Mouse (Mus musculus) ovary, postnatal 10 days (tissue): ENCODE data around the gene Hs3st1.

Source experiments
- DNase-seq: peaks from one replicate; pipeline ENCODE4 v3.0.0; 2022; ENCODE audit warnings: low spot score

Gene Hs3st1

GRCm38 (mm10) chr5:39643260-39643923 is 111.9 kb downstream of the Hs3st1 start:
- no peak for DNase-seq

GRCm38 (mm10) chr5:39642222-39642770 is 113.0 kb downstream of the Hs3st1 start:
- no peak for DNase-seq

DNA sequence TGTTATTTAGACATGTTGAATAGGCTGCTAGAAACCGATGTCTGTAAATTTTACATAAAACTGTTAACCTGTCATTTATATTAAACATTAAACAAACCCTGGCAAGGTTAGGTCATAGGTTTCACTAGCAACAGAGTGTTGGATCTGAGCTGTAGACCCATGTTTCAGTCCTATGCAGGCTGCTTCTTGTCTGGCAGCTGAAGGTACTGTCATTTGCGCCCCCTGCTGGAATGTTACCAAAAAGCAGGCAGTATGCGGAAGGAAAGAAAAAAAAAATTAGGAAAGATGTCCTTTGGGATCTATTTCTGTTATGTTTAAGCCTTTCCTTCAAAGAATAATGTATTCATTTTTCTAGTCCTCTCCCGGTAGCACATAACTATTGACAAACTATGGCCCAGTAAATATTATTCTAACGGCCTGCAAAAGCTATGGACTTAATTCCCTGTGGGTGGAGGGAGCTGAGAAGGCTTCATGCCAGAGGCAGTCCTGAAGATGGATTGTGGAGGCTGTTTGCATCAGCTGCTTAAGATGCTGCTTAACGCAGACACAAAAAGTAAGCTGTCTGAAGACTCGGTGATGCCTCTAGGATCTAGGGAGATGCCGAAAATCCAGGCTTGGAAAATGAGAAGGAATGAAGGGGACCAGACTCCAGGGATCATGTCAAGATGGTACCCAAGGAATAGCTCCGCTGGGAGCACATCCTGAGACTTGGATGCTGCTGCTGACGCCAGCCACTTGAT is 115.7 kb downstream of the Hs3st1 start:
- no peak for DNase-seq

GRCm38 (mm10) chr5:39638926-39639325 is 116.3 kb downstream of the Hs3st1 start:
- DNase-seq, result no peak

GRCm38 (mm10) chr5:39637874-39638273 is 117.4 kb downstream of the Hs3st1 start:
- no peak for DNase-seq

- no peak for DNase-seq
Observed at GRCm38 (mm10) chr5:39636090-39636489, 119.2 kb downstream of the Hs3st1 start.

GRCm38 (mm10) chr5:39634300-39635047 is 120.8 kb downstream of the Hs3st1 start:
- DNase-seq, result no peak

- DNase-seq, result no peak
Observed at GRCm38 (mm10) chr5:39633206-39633605, 122.1 kb downstream of the Hs3st1 start.

- no peak for DNase-seq
Observed at GRCm38 (mm10) chr5:39630841-39631240, 124.4 kb downstream of the Hs3st1 start.

- no peak for DNase-seq
Observed at GRCm38 (mm10) chr5:39625037-39625473, 130.2 kb downstream of the Hs3st1 start.

GRCm38 (mm10) chr5:39624218-39624590 is 131.1 kb downstream of the Hs3st1 start:
- DNase-seq, result no peak

DNA sequence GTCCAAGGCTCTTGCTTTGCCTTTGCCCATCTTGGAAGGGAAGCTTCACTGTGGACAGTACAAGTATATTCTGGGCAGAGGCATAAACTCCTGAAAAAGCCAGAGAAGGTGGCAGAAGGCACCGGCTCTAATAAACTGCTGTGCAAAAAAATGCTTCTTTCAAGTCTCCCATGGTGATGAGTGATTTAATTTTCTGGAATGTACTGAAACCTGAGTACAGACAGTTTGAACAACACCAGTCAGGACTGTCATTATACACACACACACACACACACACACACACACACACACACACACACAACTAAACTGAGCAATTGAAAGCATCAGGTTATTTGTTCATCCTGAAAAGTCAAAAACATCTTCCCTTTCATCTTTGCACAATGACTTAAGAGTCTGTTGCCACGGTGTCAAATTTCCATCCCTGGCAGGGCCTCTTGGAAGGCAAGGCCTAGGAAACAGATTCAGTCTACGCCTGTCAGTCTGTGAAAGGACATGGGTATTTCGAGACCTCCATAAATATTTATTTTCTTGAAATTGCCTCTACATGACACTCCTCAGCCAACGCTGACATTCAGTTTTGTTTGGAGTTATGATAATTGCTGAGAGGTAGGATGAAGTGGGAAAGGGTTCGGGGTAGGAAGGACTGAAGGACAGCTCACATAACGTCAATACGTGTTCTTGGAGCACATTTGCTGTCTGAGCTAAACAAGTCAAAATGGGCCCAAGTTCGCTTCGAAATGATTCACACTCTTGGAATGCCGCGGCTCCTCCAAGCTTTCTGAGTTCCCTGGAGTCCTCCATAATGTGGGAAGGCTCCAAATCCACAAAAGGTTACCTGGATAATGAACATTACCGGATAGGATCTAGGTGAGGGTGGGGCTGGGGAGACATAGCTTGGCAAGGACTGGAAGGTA is 131.7 kb downstream of the Hs3st1 start:
- no peak for DNase-seq

DNA sequence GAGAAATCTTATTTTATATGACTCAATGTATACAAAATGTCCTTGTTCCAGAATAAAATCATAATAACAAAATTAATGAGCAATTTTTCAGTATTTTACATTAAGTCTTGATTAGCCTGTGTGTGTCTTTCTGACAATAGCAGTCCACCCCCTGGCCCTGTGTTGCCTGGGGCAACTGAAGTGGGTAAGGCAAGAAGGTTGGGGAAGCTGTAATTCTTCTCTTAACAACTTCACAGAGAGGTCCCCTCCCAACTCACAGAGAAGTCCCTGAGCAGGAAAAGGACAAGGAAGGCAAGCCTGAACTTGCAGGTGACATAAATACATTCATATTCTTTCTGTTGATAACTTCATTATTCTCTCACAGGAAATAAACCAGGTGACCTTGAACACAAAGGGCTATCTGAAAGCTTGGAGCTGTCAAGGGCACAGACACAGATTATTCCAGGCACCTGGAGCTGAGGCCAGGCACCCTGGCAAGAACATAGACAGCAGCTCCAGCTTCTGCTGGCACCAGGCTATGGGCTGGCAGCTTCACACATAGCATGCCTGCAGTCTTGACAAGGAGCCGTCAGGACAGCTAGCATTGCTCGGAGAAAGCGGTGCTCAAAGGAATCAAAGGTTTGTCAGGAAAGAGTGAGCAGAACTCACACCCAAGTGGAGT is 134.9 kb downstream of the Hs3st1 start:
- DNase-seq, result no peak

DNA sequence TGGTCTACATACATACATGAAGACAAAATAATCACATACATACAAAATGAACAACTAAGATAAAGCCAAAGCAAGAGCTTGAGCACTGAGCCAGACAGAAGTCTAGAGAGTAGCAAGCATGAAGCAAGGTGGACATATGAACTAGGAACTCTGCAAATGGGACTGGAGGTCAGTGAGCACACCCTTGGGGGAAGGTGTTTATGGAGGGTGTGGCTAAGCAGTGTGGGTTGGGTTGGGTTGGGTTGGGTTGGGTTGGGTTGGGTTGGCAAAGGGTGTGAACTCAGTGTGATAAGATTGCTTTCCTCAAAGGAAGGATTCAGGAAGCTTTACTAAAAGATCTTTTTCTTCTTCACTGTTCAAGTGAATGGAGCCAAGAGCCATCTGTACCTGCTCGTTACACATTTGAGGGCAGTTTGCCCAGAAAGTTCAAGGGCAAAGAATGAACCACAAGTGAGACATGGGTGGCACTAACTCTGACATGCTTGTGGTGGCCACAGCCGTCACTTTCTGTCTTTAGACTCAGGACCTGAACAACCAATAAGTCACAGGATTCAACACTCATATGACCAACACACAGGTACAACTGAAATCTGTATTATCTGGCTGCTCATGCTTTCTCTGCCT is 137.8 kb downstream of the Hs3st1 start:
- no peak for DNase-seq

DNA sequence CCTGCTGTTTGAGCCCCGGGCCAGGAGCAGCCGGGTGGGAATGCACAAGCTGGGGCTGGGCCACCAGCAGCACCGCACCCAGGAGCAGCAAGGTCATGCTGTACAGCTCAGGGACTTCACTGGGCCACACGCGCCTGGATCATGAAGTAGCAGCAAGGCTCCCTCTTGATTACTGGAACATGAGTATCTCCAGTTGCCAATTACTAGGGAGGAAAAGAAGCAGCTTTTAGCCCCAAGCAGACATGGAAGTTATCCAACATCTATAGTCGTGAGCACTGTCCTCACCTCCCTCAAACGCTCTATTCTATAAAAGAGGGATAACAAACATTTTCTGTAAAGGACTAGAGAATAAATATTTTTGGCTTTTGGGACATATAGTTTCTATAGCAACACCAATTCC is 140.1 kb downstream of the Hs3st1 start:
- DNase-seq, result no peak

DNA sequence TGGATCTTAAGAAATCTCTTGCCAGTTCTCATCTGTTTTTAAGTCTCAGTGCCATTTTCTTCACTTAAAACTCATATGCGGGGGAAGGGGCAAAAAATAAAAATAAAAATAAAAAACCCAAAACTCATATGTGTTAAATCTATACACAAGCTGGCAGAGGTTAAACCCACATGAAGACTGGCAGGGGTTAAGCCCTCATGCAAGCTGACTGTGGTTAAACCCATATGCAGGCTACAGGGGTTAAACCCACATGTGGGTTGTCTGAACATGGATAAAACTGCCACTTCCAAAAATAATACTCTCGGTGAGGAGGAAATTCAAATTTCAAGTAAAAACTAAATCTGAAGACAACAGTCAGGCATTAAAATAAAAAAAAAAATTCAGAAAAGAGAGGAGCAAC is 141.7 kb downstream of the Hs3st1 start:
- DNase-seq, result no peak

- no peak for DNase-seq
Observed at GRCm38 (mm10) chr5:39612240-39612639, 143.0 kb downstream of the Hs3st1 start.

DNA sequence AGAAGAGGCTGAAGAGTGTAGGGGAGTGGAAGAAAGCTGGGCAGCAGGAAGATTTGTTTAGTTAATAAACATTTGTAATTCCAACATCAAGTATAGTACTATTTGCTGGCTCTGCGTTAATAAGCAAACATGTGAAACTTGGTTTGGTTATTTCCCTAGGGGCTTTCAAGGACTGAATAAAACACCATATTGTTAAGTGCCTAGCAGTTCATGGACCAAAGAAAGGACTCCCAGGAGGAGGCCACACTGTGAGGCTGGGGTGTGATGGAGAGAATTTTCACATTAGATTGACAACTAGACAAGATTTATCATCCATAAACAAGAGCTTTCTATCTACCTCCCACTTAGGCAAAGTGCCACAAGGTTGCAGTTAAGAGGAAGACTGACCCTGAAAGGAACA is 147.0 kb downstream of the Hs3st1 start:
- no peak for DNase-seq

DNA sequence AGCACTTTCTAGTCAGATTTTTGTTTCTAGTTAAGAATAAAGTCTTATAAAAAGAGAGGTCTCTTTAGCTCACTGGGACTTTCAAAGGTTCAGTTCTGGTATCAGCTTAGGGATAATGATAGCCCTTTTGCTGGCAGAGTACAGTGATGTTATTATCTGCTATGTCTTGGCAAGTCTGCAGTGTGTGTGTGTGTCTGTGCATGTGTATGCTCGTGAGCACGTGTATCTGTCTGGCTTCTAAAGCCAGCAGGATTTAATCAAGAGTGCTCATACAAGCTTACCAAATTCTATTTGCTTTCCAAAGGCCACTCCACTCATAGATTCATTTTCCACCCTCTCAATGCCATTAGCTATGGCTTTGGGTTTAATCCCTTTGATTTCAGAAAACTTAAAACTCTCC is 160.5 kb downstream of the Hs3st1 start:
- no peak for DNase-seq
